In genomic region chr3:52264354-52264753, GRCm38 (mm10) we compare ENCODE assay signal across 25 mouse cellular contexts. TPM values are rescaled to one million over a fixed set of nuclear protein-coding genes. Genes with fewer than 3 reads are reported as not detected.
A peak's percentile ranks its signal among the peaks of the same experiment; 100 is the strongest.
DNase-seq lines count a peak whose midpoint lies in the region; ATAC-seq lines count a peak whose summit lies in the region.
"Had no signal": no experiment of that assay in that cellular context is flagged by ENCODE, and none has a peak within 500 bp of the region (broad histone marks: within the 10 kb centered on the region; RNA-seq: fewer than 3 reads in every experiment).

No protein-coding gene starts in this region.

- WGBS in forebrain, embryonic 14.5 days = 63% methylated on average over 8 of the region's 8 CpGs
- WGBS in forebrain, embryonic 10.5 days = 91% methylated on average over 8 of the region's 8 CpGs
- 76% methylated on average over 8 of the region's 8 CpGs for WGBS in liver, embryonic 12.5 days (ENCODE audit: insufficient replicate concordance)

- no peak overlapping the region for H3K4me2 ChIP-seq in forebrain, embryonic 14.5 days (ENCODE audit: low read length)
- no peak overlapping the region for H3K4me2 ChIP-seq in liver, embryonic 12.5 days
- H3K4me2 ChIP-seq: heart, embryonic 15.5 days; limb, embryonic 12.5 days; lung, embryonic 15.5 days; midbrain, embryonic 12.5 days; neural tube, embryonic 12.5 days had no signal

- H3K4me3 ChIP-seq in forebrain, embryonic 14.5 days (ENCODE audit: low read depth, low read length) = no peak overlapping the region
- no peak overlapping the region for H3K4me3 ChIP-seq in forebrain, embryonic 10.5 days
- no peak overlapping the region for H3K4me3 ChIP-seq in liver, embryonic 12.5 days
- H3K4me3 ChIP-seq: erythroblast, embryonic 14.5 days; heart, embryonic 15.5 days; left cerebral cortex, adult 2 months; limb, embryonic 12.5 days; lung, embryonic 15.5 days; megakaryocyte, embryonic 14.5 days; midbrain, embryonic 12.5 days; myocyte; neural tube, embryonic 12.5 days had no signal

- peaks cover 25% of the 10 kb centered on the region for H3K27me3 ChIP-seq in forebrain, embryonic 14.5 days (replicated peaks; ENCODE audit: control insufficient read depth, insufficient read depth, low read length)
- H3K27me3 ChIP-seq in forebrain, embryonic 10.5 days (ENCODE audit: poor library complexity, severe bottlenecking) = peaks cover 67% of the 10 kb centered on the region
- peaks cover 31% of the 10 kb centered on the region for H3K27me3 ChIP-seq in liver, embryonic 12.5 days (replicated peaks)

- H3K4me1 ChIP-seq in forebrain, embryonic 14.5 days (ENCODE audit: control insufficient read depth, insufficient read depth, low read length) = peaks cover 10% of the 10 kb centered on the region
- peaks cover 24% of the 10 kb centered on the region for H3K4me1 ChIP-seq in forebrain, embryonic 10.5 days
- peaks cover 23% of the 10 kb centered on the region for H3K4me1 ChIP-seq in liver, embryonic 12.5 days
- H3K4me1 ChIP-seq: heart, embryonic 15.5 days had no signal

- H3K27ac ChIP-seq in forebrain, embryonic 14.5 days (ENCODE audit: low read depth, low read length) = peak overlapping the region; percentile 44; the same call in 1 of the 2 replicates
- H3K27ac ChIP-seq in forebrain, embryonic 10.5 days = no peak overlapping the region
- H3K27ac ChIP-seq in liver, embryonic 12.5 days = no peak overlapping the region
- H3K27ac ChIP-seq: heart, embryonic 15.5 days; left cerebral cortex, adult 2 months; limb, embryonic 12.5 days; lung, embryonic 15.5 days; midbrain, embryonic 12.5 days; neural tube, embryonic 12.5 days had no signal

- no peak overlapping the region for H3K9ac ChIP-seq in forebrain, embryonic 14.5 days (ENCODE audit: low read length)
- no peak overlapping the region for H3K9ac ChIP-seq in liver, embryonic 12.5 days
- H3K9ac ChIP-seq: heart, embryonic 15.5 days; limb, embryonic 12.5 days; lung, embryonic 15.5 days; midbrain, embryonic 12.5 days; neural tube, embryonic 12.5 days had no signal

- peak; percentile 76 for DNase-seq in forebrain, embryonic 14.5 days (ENCODE audit: low spot score)
- DNase-seq in forebrain, embryonic 10.5 days (ENCODE audit: extremely low spot score, low spot score) = no peak
- peak; percentile 71 to 86 for DNase-seq in layer of hippocampus, adult 18-20 months (ENCODE audit: low spot score in 2 of 2)
- no peak for DNase-seq in layer of hippocampus, postnatal 25 days (ENCODE audit: extremely low spot score in 1 of 2, low spot score in 1 of 2)
- DNase-seq in layer of hippocampus, adult 9-11 months = peak; percentile 83
- no peak for DNase-seq in adrenal gland, adult 2 months
- DNase-seq: adrenal gland, adult 8-10 months; cerebellum, adult 11-12 months; cerebellum, postnatal 14 days; gastrocnemius, postnatal 14 days; kidney, adult 18-20 months; kidney, postnatal 36 days; lung, postnatal 4 days had no signal

- no peaks in the 10 kb centered on the region for H3K36me3 ChIP-seq in forebrain, embryonic 14.5 days (ENCODE audit: control insufficient read depth, insufficient read depth, low read length)
- no peaks in the 10 kb centered on the region for H3K36me3 ChIP-seq in forebrain, embryonic 10.5 days (replicated peaks)
- no peaks in the 10 kb centered on the region for H3K36me3 ChIP-seq in liver, embryonic 12.5 days
- H3K36me3 ChIP-seq: heart, embryonic 15.5 days; limb, embryonic 12.5 days; lung, embryonic 15.5 days; midbrain, embryonic 12.5 days; neural tube, embryonic 12.5 days had no signal

- H3K9me3 ChIP-seq in forebrain, embryonic 14.5 days (replicated peaks; ENCODE audit: control insufficient read depth, low read length) = no peaks in the 10 kb centered on the region
- no peaks in the 10 kb centered on the region for H3K9me3 ChIP-seq in forebrain, embryonic 10.5 days
- no peaks in the 10 kb centered on the region for H3K9me3 ChIP-seq in liver, embryonic 12.5 days (replicated peaks)
- H3K9me3 ChIP-seq: heart, embryonic 15.5 days; limb, embryonic 12.5 days; lung, embryonic 15.5 days; megakaryocyte, embryonic 14.5 days; midbrain, embryonic 12.5 days; neural tube, embryonic 12.5 days had no signal

- ATAC-seq in forebrain, embryonic 14.5 days = no peak
- ATAC-seq in liver, embryonic 12.5 days = no peak
- ATAC-seq: activated CD4-positive, CD25-positive, alpha-beta regulatory T cell, adult 4 months; hindbrain, embryonic 16.5 days had no signal

RNA-seq across cellular contexts. Expression of gene Foxo1, which starts 3.8 kb away (rescaled TPM):
- polyA plus RNA-seq in forebrain, embryonic 14.5 days (2014; fragmentation: Nextera tagmentation; extraction: Ambion mirVana) = 2.8 and 2.9 TPM in 2 replicates
- 2.3 TPM in 2 replicates for polyA plus RNA-seq in forebrain, embryonic 10.5 days (2016; fragmentation: Nextera tagmentation; extraction: Ambion mirVana)
- total RNA-seq in layer of hippocampus, adult 18-20 months (2021) = 10 to 100 TPM; 22.5 to 24.5 TPM
- 10 to 100 TPM; 20.5 to 21.1 TPM for total RNA-seq in layer of hippocampus, postnatal 25 days (2021)
- 10 to 100 TPM; 21.8 to 27.9 TPM for total RNA-seq in adrenal gland, adult 2 months (2021)
- 22.5 and 23.1 TPM in 2 replicates for polyA plus RNA-seq in adrenal gland, adult 2 months (2012; rRNA removed)
- 2.5 and 2.6 TPM in 2 replicates for polyA plus RNA-seq in liver, embryonic 12.5 days (2016; fragmentation: Nextera tagmentation; extraction: Ambion mirVana)

Comparison
In these comparisons a context has a peak if more than half of its experiments do, and no peak if none do; other contexts are left out.
1. DNase-seq: peak in forebrain, embryonic 14.5 days (single experiment), layer of hippocampus, adult 18-20 months (2 of 2) and layer of hippocampus, adult 9-11 months (single experiment); none in forebrain, embryonic 10.5 days (single experiment), layer of hippocampus, postnatal 25 days (0 of 2) and adrenal gland, adult 2 months (single experiment).